Mouse (Mus musculus) layer of hippocampus, adult 9-11 months (tissue): Measurements from ENCODE around the gene 4930503E14Rik.
"Not testable (repeated sequence)": the region's sequence is repeated elsewhere in the genome, so short reads cannot be mapped to it uniquely, and the experiment has no call there.

Experiments used
- DNase-seq: peaks from one replicate; pipeline ENCODE4 v3.0.0; 2022

The 4930503E14Rik gene

DNA sequence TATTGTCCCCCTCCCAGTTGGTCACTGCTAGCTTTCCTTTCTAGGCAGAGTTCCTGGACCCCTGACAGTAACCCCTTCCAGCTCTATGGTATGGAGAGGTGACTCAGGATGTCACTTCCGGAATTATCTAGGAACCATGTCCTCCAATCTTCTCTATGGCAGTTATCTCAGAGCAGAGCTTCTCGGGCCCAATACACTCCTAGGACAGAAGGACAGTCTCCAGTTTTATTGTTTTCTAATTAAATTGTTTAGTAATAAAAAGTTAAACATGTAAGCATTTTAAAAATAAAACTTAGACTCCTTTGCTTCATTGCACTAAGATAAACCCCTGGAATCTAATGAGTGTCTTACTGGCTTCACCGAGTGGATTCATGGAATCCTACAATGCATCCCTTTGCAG, at the start of gene 4930503E14Rik:
4930503E14Rik (minus strand) TSS at position 101 of the 400 bp plus-strand sequence.
- DNase-seq, result not testable (repeated sequence)

DNA sequence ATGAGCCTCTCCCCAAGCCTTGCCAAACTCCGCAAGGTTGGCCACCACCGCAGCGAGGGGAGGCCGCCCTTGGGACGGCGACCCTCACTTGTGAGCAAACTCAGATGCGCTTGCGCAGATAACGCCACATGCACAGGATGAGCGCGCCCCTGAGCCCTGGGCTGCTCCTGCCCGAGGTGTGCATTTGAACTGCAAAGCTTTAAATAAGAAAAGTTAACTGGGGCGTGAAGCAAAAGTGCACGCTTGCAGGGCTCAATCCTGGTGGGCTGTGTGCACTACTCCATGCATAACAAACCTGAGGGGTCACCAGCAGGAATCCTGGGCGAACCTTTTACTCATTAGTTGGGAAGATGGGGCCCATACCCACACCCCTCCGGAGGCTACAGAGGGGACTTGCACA, 35.0 kb upstream of the 4930503E14Rik start:
- DNase-seq, result no peak

DNA sequence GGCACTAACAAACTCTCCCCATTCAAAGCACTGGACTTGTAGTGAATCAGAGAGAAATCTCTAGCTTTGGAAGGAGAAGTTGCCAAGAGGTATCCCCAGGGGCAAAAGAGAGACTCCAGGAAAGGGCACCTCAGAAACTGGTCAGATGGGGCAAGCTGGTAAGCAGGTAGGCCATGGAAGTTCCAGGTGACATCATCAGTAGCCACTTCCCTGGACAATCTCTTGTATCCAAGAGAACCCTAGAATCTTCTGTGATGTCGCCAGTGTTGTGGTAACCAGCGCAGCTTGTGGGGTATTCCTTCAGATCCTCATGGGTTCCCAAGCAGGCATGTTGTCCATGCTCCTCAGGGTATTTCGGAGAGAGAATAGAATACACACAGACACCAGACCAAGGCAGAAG, 15.7 kb downstream of the 4930503E14Rik start, which contains the start of gene Gm8212:
Gm8212 (plus strand) TSS at position 301 of the 400 bp plus-strand sequence.
- not testable (repeated sequence) for DNase-seq

DNA sequence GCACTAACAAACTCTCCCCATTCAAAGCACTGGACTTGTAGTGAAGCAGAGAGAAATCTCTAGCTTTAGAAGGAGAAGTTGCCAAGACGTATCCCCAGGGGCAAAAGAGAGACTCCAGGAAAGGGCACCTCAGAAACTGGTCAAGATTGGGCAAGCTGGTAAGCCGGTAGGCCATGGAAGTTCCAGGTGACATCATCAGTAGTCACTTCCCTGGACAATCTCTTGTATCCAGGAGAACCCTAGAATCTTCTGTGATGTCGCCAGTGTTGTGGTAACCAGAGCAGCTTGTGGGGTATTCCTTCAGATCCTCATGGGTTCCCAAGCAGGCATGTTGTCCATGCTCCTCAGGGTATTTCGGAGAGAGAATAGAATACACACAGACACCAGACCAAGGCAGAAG, 89.5 kb downstream of the 4930503E14Rik start, which contains the start of gene Gm3327:
Gm3327 (plus strand) TSS at position 301 of the 400 bp plus-strand sequence.
- not testable (repeated sequence) for DNase-seq
